Mouse (Mus musculus) forebrain, embryonic 13.5 days (tissue): ENCODE data around the gene Lsm5. TPM values are rescaled to one million over a fixed set of nuclear protein-coding genes. Genes with fewer than 3 reads are reported as not detected.

Experiments
- ATAC-seq: fragments of 200-750 bp; cut with Nextera tagmentation; 2 replicates; pipeline ENCODE4 v1.8.0; 2017
- H3K27ac ChIP-seq: fragments of 300-500 bp; sonication (generic); 2 replicates; pipeline ENCODE4 v1.5.1; 2015; ENCODE audit warnings: inconsistent platforms, mild to moderate bottlenecking, moderate library complexity
- H3K27me3 ChIP-seq: fragments of 300-500 bp; sonication (generic); 2 replicates; pipeline ENCODE4 v1.6.1; 2015; ENCODE audit warnings: mild to moderate bottlenecking, inconsistent platforms
- H3K36me3 ChIP-seq: fragments of 300-500 bp; sonication (generic); 2 replicates; pipeline ENCODE4 v1.6.1; 2015; ENCODE audit warnings: mild to moderate bottlenecking, inconsistent platforms; ENCODE audit not compliant: poor library complexity, severe bottlenecking
- H3K4me1 ChIP-seq: fragments of 300-500 bp; sonication (generic); 2 replicates; pipeline ENCODE4 v1.6.1; 2015; ENCODE audit warnings: inconsistent platforms
- H3K4me2 ChIP-seq: fragments of 300-500 bp; sonication (generic); 2 replicates; pipeline ENCODE4 v1.6.1; 2015; ENCODE audit warnings: inconsistent platforms, mild to moderate bottlenecking, moderate library complexity
- H3K4me3 ChIP-seq: fragments of 300-500 bp; sonication (generic); 2 replicates; pipeline ENCODE4 v1.5.1; 2015; ENCODE audit warnings: mild to moderate bottlenecking, inconsistent platforms
- H3K9ac ChIP-seq: fragments of 300-500 bp; sonication (generic); 2 replicates; pipeline ENCODE4 v1.6.1; 2015; ENCODE audit warnings: mild to moderate bottlenecking, inconsistent platforms
- H3K9me3 ChIP-seq: fragments of 300-500 bp; sonication (generic); replicated peaks from 2 replicates; pipeline ENCODE4 v1.6.1; 2016; ENCODE audit warnings: inconsistent platforms
- WGBS: fragments of 180-500 bp; shearing (Covaris S2); methylation state at CpG from one replicate; pipeline ENCODE4 v1.1.7; 2015; 5-methylcytosine and 5-hydroxymethylcytosine counted together
- polyA plus RNA-seq: library from polyadenylated mRNA; unstranded; fragments of >200 nt; fragmentation: Nextera tagmentation; extraction: Ambion mirVana; gene quantifications from 2 replicates; pipeline ENCODE4 v1.2.1, GENCODE M21; 2015

Gene Lsm5
- 154 and 187 TPM in 2 replicates for polyA plus RNA-seq

- Histone ChIP-seq H3K9ac (peak within 1 kb of the TSS; percentile 72), H3K4me1 (peaks cover 7% of the 10 kb centered on the region; the same call in 1 of the 2 replicates), H3K27ac (peak within 1 kb of the TSS; percentile 31; the same call in 1 of the 2 replicates), H3K4me2 (peak within 1 kb of the TSS; percentile 87), H3K9me3 (peaks cover 5% of the 10 kb centered on the region; the same call in 1 of the 2 replicates), H3K27me3 (no peaks in the 10 kb centered on the region), H3K4me3 (peak within 1 kb of the TSS; percentile 81), H3K36me3 (no peaks in the 10 kb centered on the region)
- peak; percentile 94 for ATAC-seq
- WGBS, result under 1% methylated on average over 46 of the region's 46 CpGs
Measured at GRCm38 (mm10) chr6:56703931-56704900, at the start of gene Lsm5. Lsm5 (minus strand) TSS chr6:56704710.

DNA sequence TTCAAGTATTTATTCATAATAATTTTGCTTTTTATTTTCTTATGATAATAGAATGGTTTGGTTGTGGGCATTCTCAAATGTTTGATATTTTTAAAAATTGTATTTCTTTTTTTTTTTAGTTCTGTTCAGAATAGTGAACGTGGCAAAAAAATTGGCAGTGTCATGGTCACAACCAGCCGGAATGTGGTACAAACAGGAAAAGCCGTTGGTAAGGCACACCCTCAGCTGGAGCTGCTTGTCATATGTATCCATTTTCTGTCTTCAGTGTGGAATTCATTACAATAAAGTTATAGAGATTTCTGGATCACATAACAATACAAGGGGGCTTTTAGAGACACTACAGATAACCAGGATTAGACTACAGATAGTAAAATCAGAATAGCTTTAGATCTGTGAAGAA lies 49.2 kb upstream of the Lsm5 start:
- Histone ChIP-seq H3K9ac (no peak overlapping the region), H3K27me3 (no peaks in the 10 kb centered on the region), H3K36me3 (peaks cover 60% of the 10 kb centered on the region), H3K27ac (no peak overlapping the region), H3K4me3 (no peak overlapping the region), H3K4me1 (no peaks in the 10 kb centered on the region), H3K4me2 (no peak overlapping the region), H3K9me3 (no peaks in the 10 kb centered on the region)
- 94% methylated on average over 3 of the region's 3 CpGs for WGBS
- ATAC-seq, result no peak

DNA sequence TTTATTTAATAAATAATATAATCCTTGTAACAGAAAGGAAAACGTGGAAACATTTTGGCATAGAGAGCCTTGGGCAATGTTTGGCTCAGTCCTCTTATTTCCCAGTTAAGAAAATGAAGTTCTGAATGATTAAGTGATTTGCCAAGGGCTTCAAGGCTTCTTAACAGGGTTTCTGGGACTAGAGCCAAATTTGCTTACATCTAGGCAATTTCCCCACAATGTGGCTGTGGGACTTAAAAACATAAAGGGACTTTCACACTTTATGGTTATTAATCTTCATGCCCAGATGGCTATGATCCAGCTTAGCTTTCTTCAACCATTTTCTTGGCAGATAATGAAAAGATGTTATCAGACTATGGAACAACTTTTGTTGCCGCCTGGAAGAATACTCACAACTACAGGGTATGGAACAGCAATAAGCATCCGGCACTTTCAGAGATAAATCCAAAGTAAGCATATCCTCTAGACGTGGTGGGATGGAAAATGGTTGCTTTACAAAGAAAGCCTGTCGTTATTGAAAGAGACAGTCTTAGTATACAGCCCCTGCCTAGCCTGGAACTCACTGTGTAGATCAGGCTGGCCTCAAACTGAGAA lies 41.5 kb upstream of the Lsm5 start:
- WGBS, result 50% methylated on average over 5 of the region's 5 CpGs
- Histone ChIP-seq H3K27me3 (no peaks in the 10 kb centered on the region), H3K27ac (no peak overlapping the region; the same call in 1 of the 2 replicates), H3K36me3 (peaks cover 27% of the 10 kb centered on the region), H3K9me3 (no peaks in the 10 kb centered on the region), H3K4me3 (no peak overlapping the region), H3K4me2 (no peak overlapping the region), H3K4me1 (peaks cover 14% of the 10 kb centered on the region; the same call in 1 of the 2 replicates), H3K9ac (no peak overlapping the region)
- ATAC-seq, result peak; percentile 68

GRCm38 (mm10) chr6:56732545-56732944 lies 28.0 kb upstream of the Lsm5 start:
- Histone ChIP-seq H3K4me1 (no peaks in the 10 kb centered on the region), H3K36me3 (peaks cover 72% of the 10 kb centered on the region), H3K27me3 (no peaks in the 10 kb centered on the region), H3K9ac (no peak overlapping the region), H3K9me3 (no peaks in the 10 kb centered on the region), H3K27ac (no peak overlapping the region), H3K4me2 (no peak overlapping the region), H3K4me3 (no peak overlapping the region)
- 0 out of 2 replicates have a peak, but pooled peaks have one; percentile 30 for ATAC-seq
- WGBS, result 64% methylated on average over 2 of the region's 2 CpGs

- H3K27ac ChIP-seq, result 0 out of 2 replicates have a peak overlapping the region, but pooled peaks have one; percentile 25
- H3K4me3 ChIP-seq, result no peak overlapping the region
Measured at GRCm38 (mm10) chr6:56720877-56721276, 16.4 kb upstream of the Lsm5 start.

DNA sequence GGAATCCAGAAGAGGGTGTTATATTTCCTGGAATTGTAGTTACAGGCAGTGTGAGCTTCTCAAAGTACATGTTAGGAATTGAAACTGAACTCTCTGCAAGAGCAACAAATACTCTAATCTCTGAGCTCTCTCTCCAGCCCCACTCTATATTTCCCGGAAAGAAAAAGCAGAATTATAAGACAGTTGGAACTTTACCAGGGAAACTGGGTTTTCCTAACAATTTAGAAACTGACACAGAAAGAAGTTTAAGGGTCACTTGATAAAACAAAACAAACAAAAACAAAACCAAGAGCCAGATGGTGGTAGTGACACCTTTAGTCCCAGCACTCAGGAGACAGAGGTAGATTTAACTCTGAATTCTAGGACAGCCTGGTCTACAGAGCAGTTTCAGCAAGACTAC lies 14.6 kb upstream of the Lsm5 start:
- no peaks in the 10 kb centered on the region for H3K27me3 ChIP-seq
- H3K4me3 ChIP-seq, result no peak overlapping the region
- H3K4me1 ChIP-seq, result peaks cover 21% of the 10 kb centered on the region
- H3K36me3 ChIP-seq, result peaks cover 9% of the 10 kb centered on the region
- H3K4me2 ChIP-seq, result no peak overlapping the region
- no peaks in the 10 kb centered on the region for H3K9me3 ChIP-seq
- no peak overlapping the region for H3K27ac ChIP-seq
- WGBS, result 90% methylated on average over 1 of the region's 1 CpGs
- ATAC-seq, result no peak
- no peak overlapping the region for H3K9ac ChIP-seq

More at GRCm38 (mm10) chr6:56720877-56721276, 16.4 kb upstream of the Lsm5 start:
- Histone ChIP-seq H3K9me3 (no peaks in the 10 kb centered on the region), H3K27me3 (no peaks in the 10 kb centered on the region), H3K9ac (no peak overlapping the region), H3K4me1 (peaks cover 21% of the 10 kb centered on the region), H3K4me2 (no peak overlapping the region), H3K36me3 (peaks cover 20% of the 10 kb centered on the region)
- 60% methylated on average over 3 of the region's 3 CpGs for WGBS
- ATAC-seq, result no peak

- WGBS, result under 1% methylated on average over 25 of the region's 25 CpGs
- no peak; the same call in 1 of the 2 replicates for ATAC-seq
Measured at GRCm38 (mm10) chr6:56715270-56715666, 10.8 kb upstream of the Lsm5 start.

GRCm38 (mm10) chr6:56714574-56715269 lies 10.2 kb upstream of the Lsm5 start, which contains the start of gene Avl9:
Avl9 (plus strand) TSS chr6:56714899.
- Histone ChIP-seq H3K36me3 (no peaks in the 10 kb centered on the region), H3K4me1 (peaks cover 15% of the 10 kb centered on the region), H3K27ac (peak within 1 kb of the TSS; percentile 95), H3K9me3 (no peaks in the 10 kb centered on the region), H3K4me2 (peak within 1 kb of the TSS; percentile 72), H3K27me3 (no peaks in the 10 kb centered on the region), H3K4me3 (peak within 1 kb of the TSS; percentile 68), H3K9ac (peak within 1 kb of the TSS; percentile 80)
- WGBS, result under 1% methylated on average over 48 of the region's 64 CpGs
- peak; percentile 98 for ATAC-seq

More at GRCm38 (mm10) chr6:56715270-56715666, 10.8 kb upstream of the Lsm5 start:
- Histone ChIP-seq H3K27ac (peak overlapping the region; percentile 95), H3K4me1 (peaks cover 15% of the 10 kb centered on the region), H3K4me3 (peak overlapping the region; percentile 68), H3K4me2 (peak overlapping the region; percentile 72), H3K36me3 (no peaks in the 10 kb centered on the region), H3K27me3 (no peaks in the 10 kb centered on the region), H3K9me3 (no peaks in the 10 kb centered on the region), H3K9ac (peak overlapping the region; percentile 80)

DNA sequence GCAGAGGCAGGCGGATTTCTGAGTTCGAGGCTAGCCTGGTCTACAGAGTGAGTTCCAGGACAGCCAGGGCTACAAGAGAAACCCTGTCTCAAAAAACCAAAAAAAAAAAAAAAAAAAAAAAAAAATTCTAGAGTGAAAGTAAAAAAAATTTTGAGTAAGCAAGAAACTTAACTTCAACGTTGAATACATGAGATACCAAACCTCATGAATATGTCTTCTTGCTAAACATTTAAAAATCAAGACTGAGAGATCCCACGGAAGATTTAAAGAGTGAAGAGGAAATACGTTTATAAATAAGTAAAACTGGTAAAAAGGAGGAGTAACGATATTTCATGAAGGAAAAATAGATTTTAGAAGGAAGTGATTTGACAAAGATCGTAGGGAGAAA lies 9.7 kb upstream of the Lsm5 start:
- no peaks in the 10 kb centered on the region for H3K9me3 ChIP-seq
- peaks cover 15% of the 10 kb centered on the region for H3K4me1 ChIP-seq
- ATAC-seq, result no peak
- H3K27ac ChIP-seq, result no peak overlapping the region
- no peak overlapping the region for H3K9ac ChIP-seq
- H3K36me3 ChIP-seq, result no peaks in the 10 kb centered on the region
- peak overlapping the region; percentile 68 for H3K4me3 ChIP-seq
- H3K27me3 ChIP-seq, result no peaks in the 10 kb centered on the region
- 55% methylated on average over 7 of the region's 7 CpGs for WGBS
- H3K4me2 ChIP-seq, result peak overlapping the region; percentile 72

DNA sequence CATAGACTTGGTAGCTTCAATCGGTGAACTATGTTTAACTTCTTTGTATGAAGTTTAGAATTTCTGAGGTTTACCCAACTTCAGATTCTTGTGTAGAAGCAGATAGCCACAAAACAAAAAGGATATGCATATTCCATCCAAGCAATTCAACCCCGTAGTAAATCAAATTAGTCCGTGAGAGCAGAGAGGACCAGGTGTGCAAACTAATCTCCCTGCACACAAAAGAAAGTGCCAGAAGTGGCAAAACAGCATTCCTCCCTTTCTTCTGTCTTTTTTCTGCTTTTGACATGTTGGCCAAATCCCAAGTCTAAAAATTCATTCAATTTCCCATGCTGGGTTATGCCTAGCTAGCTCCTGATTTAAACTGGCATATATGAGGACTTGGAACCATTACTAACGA lies 12.1 kb downstream of the Lsm5 start:
- WGBS, result 75% methylated on average over 4 of the region's 4 CpGs

DNA sequence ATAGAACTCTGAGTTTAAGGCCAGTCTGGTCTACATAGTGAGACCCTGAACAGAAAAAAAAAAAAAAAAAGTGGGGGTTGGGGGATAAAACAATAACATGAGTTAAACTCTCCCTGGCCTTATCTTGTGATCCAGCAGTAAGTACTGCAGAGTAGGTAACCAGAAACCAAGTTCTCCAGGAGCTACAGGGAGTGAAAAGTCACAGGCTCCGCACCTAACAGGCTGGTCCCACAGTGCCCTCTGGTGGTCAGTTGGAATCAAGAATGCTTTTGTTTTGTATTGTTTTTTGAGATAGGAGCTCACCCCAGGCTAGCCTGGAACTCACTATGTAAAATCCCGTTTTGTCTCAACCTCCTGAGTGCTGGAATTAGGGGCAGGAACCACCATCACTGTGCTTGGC lies 13.3 kb downstream of the Lsm5 start:
- Histone ChIP-seq H3K36me3 (no peaks in the 10 kb centered on the region), H3K4me3 (no peak overlapping the region), H3K4me2 (no peak overlapping the region), H3K9me3 (no peaks in the 10 kb centered on the region), H3K27ac (no peak overlapping the region), H3K27me3 (no peaks in the 10 kb centered on the region), H3K9ac (no peak overlapping the region), H3K4me1 (no peaks in the 10 kb centered on the region)
- ATAC-seq, result peak; percentile 38; the same call in 1 of the 2 replicates
- 2% methylated on average over 2 of the region's 2 CpGs for WGBS

More for the DNA sequence above, 12.1 kb downstream of the Lsm5 start:
- ATAC-seq, result no peak
- Histone ChIP-seq H3K4me3 (no peak overlapping the region), H3K36me3 (no peaks in the 10 kb centered on the region), H3K9me3 (no peaks in the 10 kb centered on the region), H3K9ac (no peak overlapping the region), H3K4me1 (no peaks in the 10 kb centered on the region), H3K27me3 (no peaks in the 10 kb centered on the region), H3K4me2 (no peak overlapping the region), H3K27ac (no peak overlapping the region)
